Mouse (Mus musculus) small intestine, adult 2 months (tissue): ENCODE data around the gene Asic5. TPM values are rescaled to one million over a fixed set of nuclear protein-coding genes. Genes with fewer than 3 reads are reported as not detected.

Experiments
- H3K27ac ChIP-seq: fragments of 200-500 bp; 2 replicates; pipeline ENCODE4 v1.5.1; 2012; ENCODE audit warnings: low read depth, low read length, control low read depth, inconsistent platforms; ENCODE audit not compliant: insufficient read depth
- H3K27me3 ChIP-seq: fragments of 200-500 bp; 2 replicates; pipeline ENCODE4 v1.6.1; 2012; ENCODE audit warnings: mild to moderate bottlenecking, moderate library complexity, low read length, inconsistent platforms; ENCODE audit not compliant: control insufficient read depth, insufficient read depth
- H3K36me3 ChIP-seq: fragments of 200-500 bp; 2 replicates; pipeline ENCODE4 v1.6.1; 2012; ENCODE audit warnings: mild to moderate bottlenecking, low read length, control low read depth, inconsistent platforms; ENCODE audit not compliant: control insufficient read depth, insufficient read depth
- H3K4me1 ChIP-seq: fragments of 200-500 bp; 2 replicates; pipeline ENCODE4 v1.6.1; 2012; ENCODE audit warnings: low read length, inconsistent platforms, mixed read lengths; ENCODE audit not compliant: control insufficient read depth, insufficient read depth, insufficient read length
- H3K4me3 ChIP-seq: fragments of 200-500 bp; 2 replicates; pipeline ENCODE4 v1.5.1; 2012; ENCODE audit warnings: low read depth, mild to moderate bottlenecking, control low read depth, inconsistent platforms, low read length, moderate library complexity
- CTCF ChIP-seq: fragments of 200-500 bp; IDR thresholded peaks from 2 replicates; pipeline ENCODE4 v1.5.1; 2012; ENCODE audit warnings: low read depth, mild to moderate bottlenecking, control low read depth, inconsistent platforms, low read length, moderate library complexity, mixed read lengths; ENCODE audit not compliant: insufficient replicate concordance, insufficient read length; ENCODE audit errors: extremely low read depth
- POLR2A ChIP-seq: fragments of 200-500 bp; IDR thresholded peaks from 2 replicates; pipeline ENCODE4 v1.6.1; 2012; ENCODE audit warnings: low read depth, mild to moderate bottlenecking, control low read depth, inconsistent platforms, low read length, moderate library complexity
- WGBS: fragments of 180-500 bp; shearing (Covaris S2); methylation state at CpG from one replicate; pipeline ENCODE4 v1.1.7; 2018; 5-methylcytosine and 5-hydroxymethylcytosine counted together
- polyA plus RNA-seq: library from polyadenylated mRNA; depleted of rRNA; stranded (reverse); fragments of >200 nt; gene quantifications from 2 replicates; pipeline ENCODE4 v1.2.3, GENCODE M21; 2012

Asic5 gene
- polyA plus RNA-seq, 1 experiment, result 0.32 TPM

GRCm38 (mm10) chr3:81951785-81952184 lies 30.3 kb upstream of the Asic5 start:
- H3K4me3 ChIP-seq, result no peak overlapping the region
- WGBS, result 73% methylated on average over 2 of the region's 2 CpGs
- no peaks in the 10 kb centered on the region for H3K4me1 ChIP-seq
- TF ChIP-seq CTCF (no peak), POLR2A (no peak)
- peaks cover 14% of the 10 kb centered on the region for H3K36me3 ChIP-seq
- H3K27ac ChIP-seq, result no peak overlapping the region
- no peaks in the 10 kb centered on the region for H3K27me3 ChIP-seq

GRCm38 (mm10) chr3:81957484-81957883 lies 24.6 kb upstream of the Asic5 start:
- H3K36me3 ChIP-seq, result peaks cover 7% of the 10 kb centered on the region
- H3K27me3 ChIP-seq, result no peaks in the 10 kb centered on the region
- H3K4me1 ChIP-seq, result no peaks in the 10 kb centered on the region
- 89% methylated on average over 5 of the region's 5 CpGs for WGBS
- H3K27ac ChIP-seq, result no peak overlapping the region
- TF ChIP-seq POLR2A (no peak), CTCF (no peak)
- no peak overlapping the region for H3K4me3 ChIP-seq

- no peak overlapping the region for H3K27ac ChIP-seq
- no peaks in the 10 kb centered on the region for H3K27me3 ChIP-seq
- no peaks in the 10 kb centered on the region for H3K36me3 ChIP-seq
- no peaks in the 10 kb centered on the region for H3K4me1 ChIP-seq
- H3K4me3 ChIP-seq, result no peak overlapping the region
- 81% methylated on average over 5 of the region's 5 CpGs for WGBS
- no peak for TF ChIP-seq POLR2A
- no peak for TF ChIP-seq CTCF
Measured at GRCm38 (mm10) chr3:81961336-81961735, 20.8 kb upstream of the Asic5 start.

GRCm38 (mm10) chr3:81963768-81964167 lies 18.3 kb upstream of the Asic5 start:
- WGBS, result 70% methylated on average over 5 of the region's 5 CpGs

GRCm38 (mm10) chr3:81964596-81964995 lies 17.5 kb upstream of the Asic5 start:
- H3K36me3 ChIP-seq, result no peaks in the 10 kb centered on the region
- H3K4me3 ChIP-seq, result no peak overlapping the region
- 58% methylated on average over 3 of the region's 3 CpGs for WGBS
- TF ChIP-seq POLR2A, result no peak
- no peak for TF ChIP-seq CTCF
- H3K27ac ChIP-seq, result no peak overlapping the region
- H3K4me1 ChIP-seq, result no peaks in the 10 kb centered on the region
- H3K27me3 ChIP-seq, result no peaks in the 10 kb centered on the region

More at GRCm38 (mm10) chr3:81963768-81964167, 18.3 kb upstream of the Asic5 start:
- Histone ChIP-seq H3K36me3 (no peaks in the 10 kb centered on the region), H3K27ac (no peak overlapping the region), H3K4me3 (no peak overlapping the region), H3K27me3 (no peaks in the 10 kb centered on the region), H3K4me1 (no peaks in the 10 kb centered on the region)
- TF ChIP-seq POLR2A (no peak), CTCF (no peak)

GRCm38 (mm10) chr3:81975607-81976006 lies 6.5 kb upstream of the Asic5 start:
- TF ChIP-seq CTCF (no peak), POLR2A (no peak)
- no peaks in the 10 kb centered on the region for H3K36me3 ChIP-seq
- no peaks in the 10 kb centered on the region for H3K4me1 ChIP-seq
- H3K4me3 ChIP-seq, result no peak overlapping the region
- WGBS, result 40% methylated on average over 4 of the region's 4 CpGs
- no peaks in the 10 kb centered on the region for H3K27me3 ChIP-seq
- H3K27ac ChIP-seq, result no peak overlapping the region

GRCm38 (mm10) chr3:81976102-81976501 lies 6.0 kb upstream of the Asic5 start, which contains the start of gene Tdo2:
Gene Tdo2 (minus strand): TSS chr3:81976202.
- Histone ChIP-seq H3K4me3 (no peak within 1 kb of the TSS), H3K4me1 (no peaks in the 10 kb centered on the region), H3K36me3 (no peaks in the 10 kb centered on the region), H3K27me3 (no peaks in the 10 kb centered on the region), H3K27ac (no peak within 1 kb of the TSS)
- TF ChIP-seq POLR2A, result no peak
- no peak for TF ChIP-seq CTCF

GRCm38 (mm10) chr3:81981576-81981975 lies 514 bp upstream of the Asic5 start:
- H3K36me3 ChIP-seq, result no peaks in the 10 kb centered on the region
- no peak for TF ChIP-seq POLR2A
- TF ChIP-seq CTCF, result no peak
- H3K4me1 ChIP-seq, result no peaks in the 10 kb centered on the region
- no peak overlapping the region for H3K4me3 ChIP-seq
- no peak overlapping the region for H3K27ac ChIP-seq
- H3K27me3 ChIP-seq, result no peaks in the 10 kb centered on the region
- 84% methylated on average over 5 of the region's 5 CpGs for WGBS
